Mouse (Mus musculus) splenic B cell, adult 2 months (primary cell): ENCODE results near the gene Bcl2l14.

Source experiments
- DNase-seq: peaks from one replicate; pipeline ENCODE4 v3.0.0-alpha.2; 2011; ENCODE audit warnings: low read depth, low spot score
- H3K27me3 ChIP-seq: 2 replicates; pipeline ENCODE4 v1.6.1; 2012; ENCODE audit warnings: mild to moderate bottlenecking, low read length, moderate library complexity, mixed read lengths; ENCODE audit not compliant: control insufficient read depth, poor library complexity, insufficient read depth, severe bottlenecking
- H3K36me3 ChIP-seq: 2 replicates; pipeline ENCODE4 v1.6.1; 2012; ENCODE audit warnings: mild to moderate bottlenecking, low read length, moderate library complexity, mixed read lengths; ENCODE audit not compliant: control insufficient read depth, poor library complexity, insufficient read depth, severe bottlenecking

The Bcl2l14 gene

DNA sequence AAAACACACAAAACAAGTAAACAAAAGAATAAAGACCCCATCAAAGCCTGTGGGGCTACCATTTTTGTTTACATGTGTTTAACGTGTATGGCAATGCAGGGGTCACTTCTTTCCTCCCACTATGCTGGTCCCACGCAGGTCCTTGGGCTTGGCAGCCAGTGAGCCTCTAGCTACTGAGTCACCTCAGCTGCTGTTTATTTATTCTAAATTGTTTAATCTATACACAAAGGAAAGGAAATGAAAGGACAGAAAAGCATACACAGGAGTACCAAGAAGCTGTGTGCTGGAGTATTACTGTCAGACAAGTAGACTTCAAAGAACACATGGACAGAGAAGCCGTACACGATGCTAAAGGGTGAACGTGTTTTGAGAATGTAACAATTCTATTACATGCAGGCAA lies 47.8 kb downstream of the Bcl2l14 start:
- DNase-seq, result no peak
- Histone ChIP-seq H3K36me3 (no peaks in the 10 kb centered on the region), H3K27me3 (no peaks in the 10 kb centered on the region)

DNA sequence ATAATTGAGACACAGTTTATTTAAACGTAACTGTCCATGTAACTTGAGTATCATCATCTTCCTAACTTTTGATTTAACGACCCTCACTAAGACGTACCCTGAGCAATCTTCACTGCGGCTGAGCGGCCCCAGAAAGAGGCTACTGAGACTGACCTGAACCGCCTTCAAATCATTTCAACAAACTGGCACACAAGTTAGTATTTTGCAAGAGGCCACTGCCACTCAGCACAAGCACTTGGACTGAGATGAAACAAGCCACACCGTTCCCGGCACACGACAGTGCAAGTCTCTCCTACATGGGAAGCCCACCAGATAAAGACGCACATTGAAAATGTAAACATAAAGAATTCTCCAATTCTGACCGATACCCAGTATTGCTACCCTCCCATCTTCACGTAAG lies 52.3 kb downstream of the Bcl2l14 start:
- H3K27me3 ChIP-seq, result no peaks in the 10 kb centered on the region
- H3K36me3 ChIP-seq, result peaks cover 3% of the 10 kb centered on the region; the same call in 1 of the 2 replicates
- no peak for DNase-seq

DNA sequence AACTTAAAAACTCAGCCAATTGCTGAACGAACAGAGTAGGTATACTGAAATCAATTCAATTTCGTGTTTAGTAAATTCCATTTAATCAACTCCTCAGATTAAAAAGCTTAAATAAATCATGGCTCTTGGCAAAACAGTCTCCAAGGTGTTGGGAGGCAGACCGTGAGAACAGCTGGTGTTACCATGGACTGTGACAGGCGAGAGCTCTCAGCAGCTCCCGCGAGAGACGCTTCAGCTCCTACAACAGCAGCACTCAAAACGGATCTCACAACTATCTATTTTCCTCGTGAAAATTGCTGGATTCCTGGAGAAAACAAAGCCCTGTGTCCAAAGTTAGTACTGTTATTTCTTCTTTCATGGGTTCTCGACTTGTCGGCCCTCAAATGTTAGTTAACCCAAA lies 53.8 kb downstream of the Bcl2l14 start:
- no peaks in the 10 kb centered on the region for H3K27me3 ChIP-seq
- peaks cover 4% of the 10 kb centered on the region; the same call in 1 of the 2 replicates for H3K36me3 ChIP-seq
- no peak for DNase-seq

- no peak for DNase-seq
Observed at GRCm38 (mm10) chr6:134450661-134451119, 54.6 kb downstream of the Bcl2l14 start.

DNA sequence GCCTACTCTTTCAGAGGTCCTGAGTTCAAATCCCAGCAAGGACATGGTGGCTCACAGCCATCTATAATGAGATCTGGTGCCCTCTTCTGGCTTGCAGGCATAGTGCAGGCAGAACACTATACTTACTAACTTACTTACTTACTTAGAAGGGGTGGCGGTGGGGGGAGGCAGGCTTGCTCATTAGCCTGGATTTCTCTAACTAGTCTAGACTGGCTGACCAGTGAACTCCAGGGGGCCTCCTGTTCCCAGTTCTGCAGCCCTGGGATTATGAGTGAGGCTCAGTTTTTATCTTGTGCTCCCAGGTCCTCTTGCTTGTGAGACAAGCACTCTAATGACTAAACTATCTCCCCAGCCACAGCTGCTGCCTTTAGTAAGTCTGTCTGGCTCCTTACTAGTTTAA lies 58.0 kb downstream of the Bcl2l14 start:
- DNase-seq, result peak; percentile 7
- no peaks in the 10 kb centered on the region for H3K27me3 ChIP-seq
- peaks cover 5% of the 10 kb centered on the region for H3K36me3 ChIP-seq

More at GRCm38 (mm10) chr6:134450661-134451119, 54.6 kb downstream of the Bcl2l14 start:
- peaks cover 4% of the 10 kb centered on the region; the same call in 1 of the 2 replicates for H3K36me3 ChIP-seq
- H3K27me3 ChIP-seq, result no peaks in the 10 kb centered on the region

- Histone ChIP-seq H3K27me3 (no peaks in the 10 kb centered on the region), H3K36me3 (peaks cover 8% of the 10 kb centered on the region)
- no peak for DNase-seq
Observed at GRCm38 (mm10) chr6:134458376-134458775, 62.3 kb downstream of the Bcl2l14 start.

- Histone ChIP-seq H3K27me3 (no peaks in the 10 kb centered on the region), H3K36me3 (peaks cover 9% of the 10 kb centered on the region)
- no peak for DNase-seq
Observed at GRCm38 (mm10) chr6:134461175-134461574, 65.1 kb downstream of the Bcl2l14 start.

DNA sequence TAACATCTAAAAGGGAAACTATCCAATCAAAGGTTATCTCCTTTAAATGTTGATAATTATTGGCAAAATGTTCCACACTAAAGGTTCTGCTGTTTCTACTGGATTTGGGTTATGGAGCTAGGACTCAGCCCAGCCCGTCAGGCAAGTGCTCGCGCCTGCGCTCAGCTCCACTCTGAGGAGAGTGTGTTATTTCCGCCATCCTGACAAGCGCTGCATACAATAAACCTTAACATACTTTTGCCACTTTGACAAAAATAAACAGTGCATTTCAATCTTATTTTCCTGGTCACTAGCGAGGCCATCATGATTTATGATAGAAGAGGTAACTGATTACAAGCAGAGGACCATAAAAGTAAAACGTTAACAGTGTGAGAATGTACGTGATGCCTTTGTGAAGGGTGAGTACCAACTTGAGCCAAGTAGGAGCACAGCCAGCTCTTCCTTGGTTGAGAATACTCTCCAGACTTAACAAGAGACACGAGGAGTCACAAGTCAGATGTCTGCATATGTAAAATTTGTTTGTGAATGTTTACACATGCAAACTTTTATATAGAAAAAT lies 70.6 kb downstream of the Bcl2l14 start:
- no peaks in the 10 kb centered on the region for H3K27me3 ChIP-seq
- no peak for DNase-seq
- H3K36me3 ChIP-seq, result peaks cover 7% of the 10 kb centered on the region

DNA sequence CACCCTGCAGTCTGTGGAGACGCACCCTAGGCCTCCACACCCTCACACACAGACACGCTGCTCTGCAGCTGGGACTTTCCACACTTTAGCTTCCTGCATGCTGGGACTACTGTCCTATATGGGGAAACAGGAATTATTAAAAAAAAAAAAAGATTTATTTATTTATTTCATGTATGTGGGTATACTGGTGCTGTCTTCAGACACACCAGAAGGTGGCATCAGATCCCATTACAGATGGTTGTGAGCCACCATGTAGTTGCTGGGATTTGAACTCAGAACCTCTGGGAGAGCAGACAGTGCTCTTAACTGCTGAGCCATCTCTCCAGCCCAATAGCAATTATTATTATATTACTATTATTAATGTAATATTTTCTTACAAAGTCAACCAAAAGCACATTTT lies 73.2 kb downstream of the Bcl2l14 start:
- DNase-seq, result no peak
- Histone ChIP-seq H3K36me3 (peaks cover 7% of the 10 kb centered on the region), H3K27me3 (no peaks in the 10 kb centered on the region)

DNA sequence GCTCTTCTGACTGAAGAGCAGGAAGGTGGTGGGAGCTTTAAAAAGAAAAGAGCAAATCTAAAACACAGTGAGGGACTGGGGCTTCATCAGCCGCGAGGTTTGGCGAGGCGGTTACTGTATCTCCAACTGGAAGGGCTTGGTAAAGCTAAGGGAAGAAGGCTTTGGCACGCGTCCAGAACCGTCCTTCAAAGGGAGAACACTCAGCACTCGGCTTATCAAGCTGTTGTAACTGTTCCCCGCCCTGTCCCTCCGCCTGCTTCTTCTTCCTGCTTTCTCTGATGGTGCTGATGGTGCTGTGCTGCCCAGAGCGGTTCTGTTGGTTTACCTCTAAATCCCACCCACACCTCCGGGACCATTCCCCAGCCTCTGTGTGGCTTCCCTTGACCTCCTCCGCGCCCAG lies 74.7 kb downstream of the Bcl2l14 start:
- no peak for DNase-seq
- peaks cover 5% of the 10 kb centered on the region for H3K36me3 ChIP-seq
- H3K27me3 ChIP-seq, result no peaks in the 10 kb centered on the region

- H3K36me3 ChIP-seq, result peaks cover 4% of the 10 kb centered on the region; the same call in 1 of the 2 replicates
- H3K27me3 ChIP-seq, result no peaks in the 10 kb centered on the region
- DNase-seq, result no peak
Observed at GRCm38 (mm10) chr6:134473143-134473561, 77.0 kb downstream of the Bcl2l14 start.

- DNase-seq, result no peak
- H3K36me3 ChIP-seq, result peaks cover 5% of the 10 kb centered on the region
Observed at GRCm38 (mm10) chr6:134479481-134479880, 83.4 kb downstream of the Bcl2l14 start.

DNA sequence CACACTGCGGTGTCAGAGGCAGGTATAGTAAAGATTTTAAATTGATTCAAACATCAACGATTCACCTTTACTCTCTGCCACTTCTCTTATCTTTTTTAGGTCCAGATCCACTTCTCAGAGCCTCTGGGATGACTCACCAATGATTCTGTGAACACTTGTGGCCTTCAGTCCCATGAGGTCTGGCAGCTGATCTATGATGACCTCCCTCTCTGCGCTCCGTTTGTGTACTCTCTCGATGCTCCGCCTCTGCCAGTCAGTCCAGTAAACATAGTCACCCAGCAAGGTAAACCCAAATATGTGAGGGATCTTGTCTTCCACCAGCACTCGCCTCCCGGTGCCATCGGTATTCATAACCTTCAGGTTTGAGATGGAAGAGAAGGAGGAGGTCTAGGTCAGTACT lies 90.2 kb downstream of the Bcl2l14 start:
- no peak for DNase-seq
- Histone ChIP-seq H3K36me3 (peaks cover 5% of the 10 kb centered on the region; the same call in 1 of the 2 replicates), H3K27me3 (no peaks in the 10 kb centered on the region)

More at GRCm38 (mm10) chr6:134479481-134479880, 83.4 kb downstream of the Bcl2l14 start:
- no peaks in the 10 kb centered on the region for H3K27me3 ChIP-seq
